Mouse (Mus musculus): Measurements from ENCODE around the gene Wscd2. TPM values are rescaled to one million over a fixed set of nuclear protein-coding genes. Genes with fewer than 3 reads are reported as not detected.
A peak's percentile ranks its signal among the peaks of the same experiment; 100 is the strongest.
"Not testable (repeated sequence)": the region's sequence is repeated elsewhere in the genome, so short reads cannot be mapped to it uniquely, and the experiment has no call there.

The Wscd2 gene
- polyA plus RNA-seq, 1 experiment: not detected

- Histone ChIP-seq H3K36me3 (replicated peaks; ENCODE audit: low read length) (no peaks in the 10 kb centered on the region), H3K4me1 (no peaks in the 10 kb centered on the region), H3K27me3 (replicated peaks) (peaks cover 8% of the 10 kb centered on the region), H3K4me3 (replicated peaks) (no peak overlapping the region), H3K9me3 (peaks cover 3% of the 10 kb centered on the region)
- TF ChIP-seq FLI1 (IDR thresholded peaks at IDR 0.05; ENCODE audit: low read length): no peak
- no peak for TF ChIP-seq GATA1 (IDR thresholded peaks at IDR 0.05; ENCODE audit: borderline replicate concordance, low read length)
Observed at GRCm38 (mm10) chr5:113584439-113584838, 94.3 kb downstream of the Wscd2 start.

- not testable (repeated sequence) for H3K4me1 ChIP-seq; H3K36me3 ChIP-seq (replicated peaks; ENCODE audit: low read length); H3K4me3 ChIP-seq (replicated peaks); H3K9me3 ChIP-seq; H3K27me3 ChIP-seq (replicated peaks)
Observed at GRCm38 (mm10) chr5:113585619-113586457, 95.7 kb downstream of the Wscd2 start.

- H3K27me3 ChIP-seq (replicated peaks); H3K9me3 ChIP-seq; H3K4me3 ChIP-seq (replicated peaks); H3K36me3 ChIP-seq (replicated peaks; ENCODE audit: low read length); H3K4me1 ChIP-seq: not testable (repeated sequence)
Observed at GRCm38 (mm10) chr5:113586458-113586849, 96.3 kb downstream of the Wscd2 start.

- Histone ChIP-seq H3K4me1 (peaks cover 29% of the 10 kb centered on the region), H3K36me3 (replicated peaks; ENCODE audit: low read length) (no peaks in the 10 kb centered on the region)
Observed at GRCm38 (mm10) chr5:113590010-113590640, 100.0 kb downstream of the Wscd2 start.

GRCm38 (mm10) chr5:113591166-113591565 lies 101.0 kb downstream of the Wscd2 start:
- H3K4me1 ChIP-seq: peaks cover 32% of the 10 kb centered on the region
- peaks cover 19% of the 10 kb centered on the region for H3K27me3 ChIP-seq (replicated peaks)
- no peaks in the 10 kb centered on the region for H3K36me3 ChIP-seq (replicated peaks; ENCODE audit: low read length)
- no peak for TF ChIP-seq GATA1 (IDR thresholded peaks at IDR 0.05; ENCODE audit: borderline replicate concordance, low read length)
- no peak for TF ChIP-seq FLI1 (IDR thresholded peaks at IDR 0.05; ENCODE audit: low read length)
- peaks cover under 1% of the 10 kb centered on the region; the same call in 1 of the 2 replicates for H3K9me3 ChIP-seq
- peak overlapping the region; percentile 65 for H3K4me3 ChIP-seq (replicated peaks)

More at GRCm38 (mm10) chr5:113590010-113590640, 100.0 kb downstream of the Wscd2 start:
- H3K27me3 ChIP-seq (replicated peaks): peaks cover 19% of the 10 kb centered on the region
- TF ChIP-seq FLI1 (IDR thresholded peaks at IDR 0.05; ENCODE audit: low read length): no peak
- TF ChIP-seq GATA1 (IDR thresholded peaks at IDR 0.05; ENCODE audit: borderline replicate concordance, low read length): no peak
- no peak overlapping the region for H3K4me3 ChIP-seq (replicated peaks)
- no peaks in the 10 kb centered on the region for H3K9me3 ChIP-seq

GRCm38 (mm10) chr5:113591751-113592230 lies 101.7 kb downstream of the Wscd2 start:
- Histone ChIP-seq H3K9me3 (peaks cover 3% of the 10 kb centered on the region; the same call in 1 of the 2 replicates), H3K27me3 (replicated peaks) (peaks cover 19% of the 10 kb centered on the region), H3K4me1 (peaks cover 32% of the 10 kb centered on the region), H3K36me3 (replicated peaks; ENCODE audit: low read length) (no peaks in the 10 kb centered on the region), H3K4me3 (replicated peaks) (peak overlapping the region; percentile 65)
- TF ChIP-seq GATA1 (IDR thresholded peaks at IDR 0.05; ENCODE audit: borderline replicate concordance, low read length) (no peak), FLI1 (IDR thresholded peaks at IDR 0.05; ENCODE audit: low read length) (no peak)

GRCm38 (mm10) chr5:113593911-113594705 lies 104.0 kb downstream of the Wscd2 start:
- Histone ChIP-seq H3K9me3 (peaks cover 11% of the 10 kb centered on the region), H3K4me3 (replicated peaks) (no peak overlapping the region), H3K36me3 (replicated peaks; ENCODE audit: low read length) (no peaks in the 10 kb centered on the region), H3K4me1 (peaks cover 32% of the 10 kb centered on the region), H3K27me3 (replicated peaks) (peaks cover 15% of the 10 kb centered on the region)
- TF ChIP-seq FLI1 (IDR thresholded peaks at IDR 0.05; ENCODE audit: low read length): no peak
- TF ChIP-seq GATA1 (IDR thresholded peaks at IDR 0.05; ENCODE audit: borderline replicate concordance, low read length): no peak

GRCm38 (mm10) chr5:113596252-113596651 lies 106.1 kb downstream of the Wscd2 start:
- Histone ChIP-seq H3K9me3 (peaks cover 21% of the 10 kb centered on the region), H3K36me3 (replicated peaks; ENCODE audit: low read length) (no peaks in the 10 kb centered on the region), H3K4me1 (peaks cover 31% of the 10 kb centered on the region), H3K27me3 (replicated peaks) (peaks cover 12% of the 10 kb centered on the region), H3K4me3 (replicated peaks) (no peak overlapping the region)
- no peak for TF ChIP-seq GATA1 (IDR thresholded peaks at IDR 0.05; ENCODE audit: borderline replicate concordance, low read length)
- no peak for TF ChIP-seq FLI1 (IDR thresholded peaks at IDR 0.05; ENCODE audit: low read length)

- Histone ChIP-seq H3K9me3 (peaks cover 21% of the 10 kb centered on the region), H3K27me3 (replicated peaks) (peaks cover 6% of the 10 kb centered on the region), H3K4me3 (replicated peaks) (no peak overlapping the region), H3K4me1 (peaks cover 25% of the 10 kb centered on the region), H3K36me3 (replicated peaks; ENCODE audit: low read length) (no peaks in the 10 kb centered on the region)
- no peak for TF ChIP-seq GATA1 (IDR thresholded peaks at IDR 0.05; ENCODE audit: borderline replicate concordance, low read length)
- no peak for TF ChIP-seq FLI1 (IDR thresholded peaks at IDR 0.05; ENCODE audit: low read length)
Observed at GRCm38 (mm10) chr5:113596780-113597353, 106.7 kb downstream of the Wscd2 start.

All from megakaryocyte, embryonic 14.5 days (primary cell).